Mouse (Mus musculus) heart, embryonic 11.5 days (tissue): ENCODE measurements at regions not wholly inside any gene's neighbourhood (a gene's known extent, or its start where the extent isn't known, plus 50 kb on each side); places are given as distances from the start of the nearest gene placed in this dataset.

Experiments
- ATAC-seq: fragments of 200-750 bp; cut with Nextera tagmentation; replicated peaks from 2 replicates; pipeline ENCODE4 v1.8.0; 2017; ENCODE audit warnings: moderate library complexity; ENCODE audit not compliant: insufficient number of reproducible peaks, low FRiP score, low TSS enrichment
- H3K27ac ChIP-seq: fragments of 300-500 bp; sonication (generic); 2 replicates; pipeline ENCODE4 v1.5.1; 2014; ENCODE audit warnings: mild to moderate bottlenecking, low read depth, low read length
- H3K27me3 ChIP-seq: fragments of 300-500 bp; sonication (generic); 2 replicates; pipeline ENCODE4 v1.6.1; 2014; ENCODE audit warnings: mild to moderate bottlenecking, low read length, mixed read lengths; ENCODE audit not compliant: control insufficient read depth, insufficient read depth
- H3K36me3 ChIP-seq: fragments of 300-500 bp; sonication (generic); 2 replicates; pipeline ENCODE4 v1.6.1; 2014; ENCODE audit warnings: mild to moderate bottlenecking, low read length, moderate library complexity, mixed read lengths; ENCODE audit not compliant: control insufficient read depth, insufficient read depth
- H3K4me1 ChIP-seq: fragments of 300-500 bp; sonication (generic); 2 replicates; pipeline ENCODE4 v1.6.1; 2014; ENCODE audit warnings: low read length; ENCODE audit not compliant: control insufficient read depth, insufficient read depth
- H3K4me2 ChIP-seq: fragments of 300-500 bp; sonication (generic); 2 replicates; pipeline ENCODE4 v1.6.1; 2014; ENCODE audit warnings: mild to moderate bottlenecking, moderate library complexity
- H3K4me3 ChIP-seq: fragments of 300-500 bp; sonication (generic); 2 replicates; pipeline ENCODE4 v1.5.1; 2014; ENCODE audit warnings: low read depth, low read length
- H3K9ac ChIP-seq: fragments of 300-500 bp; sonication (generic); 2 replicates; pipeline ENCODE4 v1.6.1; 2014; ENCODE audit warnings: mild to moderate bottlenecking, low read depth, low read length, moderate library complexity
- H3K9me3 ChIP-seq: fragments of 300-500 bp; sonication (generic); replicated peaks from 2 replicates; pipeline ENCODE4 v1.6.1; 2016; ENCODE audit warnings: low read length; ENCODE audit not compliant: control insufficient read depth
- WGBS: fragments of 180-500 bp; shearing (Covaris S2); extraction: QIAGEN DNeasy Blood & Tissue Kit; methylation state at CpG from one replicate; pipeline ENCODE4 v1.1.7; 2014; ENCODE audit not compliant: insufficient replicate concordance; 5-methylcytosine and 5-hydroxymethylcytosine counted together

DNA sequence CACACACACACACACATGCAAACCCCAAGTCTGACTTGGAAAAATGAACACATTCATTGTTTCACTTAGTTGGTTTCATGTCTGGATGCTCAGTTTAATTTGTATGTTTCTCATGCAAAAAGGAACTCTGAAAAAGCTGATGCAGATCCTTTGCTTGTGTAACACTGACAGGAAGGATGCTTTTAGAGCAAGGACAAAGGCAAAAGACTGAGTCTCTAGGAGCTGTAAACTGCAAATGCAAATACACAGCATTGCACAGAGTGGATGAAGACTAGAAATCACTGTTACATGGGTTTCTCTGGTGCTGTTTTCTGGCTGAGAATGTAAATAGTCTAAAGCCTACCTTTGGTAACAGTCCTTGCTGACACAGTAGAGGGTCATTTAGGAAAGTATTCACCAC is 748.3 kb downstream of the Mettl4 start:
- ATAC-seq: no peak
- Histone ChIP-seq H3K4me1 (no peaks in the 10 kb centered on the region), H3K27ac (no peak overlapping the region), H3K4me3 (no peak overlapping the region), H3K36me3 (no peaks in the 10 kb centered on the region), H3K4me2 (no peak overlapping the region), H3K9me3 (no peaks in the 10 kb centered on the region), H3K27me3 (no peaks in the 10 kb centered on the region), H3K9ac (no peak overlapping the region)

DNA sequence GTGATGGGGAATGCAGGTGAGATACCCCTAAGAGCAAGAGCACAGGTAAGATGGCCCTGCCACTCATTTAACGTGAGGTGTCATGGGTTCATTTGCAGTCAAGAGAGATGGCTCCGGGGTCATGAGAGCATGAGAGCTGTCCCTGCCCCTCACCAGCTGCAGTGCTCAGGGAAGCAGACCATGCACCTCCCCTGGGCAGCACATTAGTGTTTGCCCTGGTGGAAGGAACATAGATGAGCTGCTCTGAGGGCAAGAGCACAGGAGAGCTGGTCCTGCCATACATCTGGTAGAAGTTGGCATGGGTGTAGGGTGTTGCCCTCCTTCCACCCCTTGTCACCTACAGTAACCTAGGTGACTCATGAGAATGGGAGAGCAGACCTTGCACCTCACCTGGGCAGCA is 762.9 kb downstream of the Mettl4 start:
- Histone ChIP-seq H3K9ac (no peak overlapping the region), H3K4me2 (no peak overlapping the region), H3K27me3 (no peaks in the 10 kb centered on the region), H3K4me1 (no peaks in the 10 kb centered on the region), H3K36me3 (no peaks in the 10 kb centered on the region), H3K27ac (no peak overlapping the region), H3K4me3 (no peak overlapping the region), H3K9me3 (no peaks in the 10 kb centered on the region)
- 84% methylated on average over 2 of the region's 2 CpGs for WGBS
- no peak for ATAC-seq
